Mouse (Mus musculus) left cerebral cortex, postnatal 14 days (tissue): Measurements from ENCODE around the gene Sult4a1. TPM values are rescaled to one million over a fixed set of nuclear protein-coding genes. Genes with fewer than 3 reads are reported as not detected.

Source experiments
- DNase-seq, 2 experiments: peaks; one replicate each; pipeline ENCODE4 v3.0.0; 2021 to 2022; ENCODE audit warnings: low spot score in 2 of 2, mixed read lengths in 1 of 2
- intact Hi-C: fragments of 180-260 bp; cut with DNase I; formaldehyde crosslinking; loops from one replicate; pipeline ENCODE4 v1.15.1; 2025
- total RNA-seq, 2 experiments: library from RNA; stranded (reverse); gene quantifications; 2 replicates each; pipeline ENCODE4 v1.2.3; 2021

The Sult4a1 gene
- total RNA-seq, 2 experiments from 2014 or later = 387 to 389 TPM

DNA sequence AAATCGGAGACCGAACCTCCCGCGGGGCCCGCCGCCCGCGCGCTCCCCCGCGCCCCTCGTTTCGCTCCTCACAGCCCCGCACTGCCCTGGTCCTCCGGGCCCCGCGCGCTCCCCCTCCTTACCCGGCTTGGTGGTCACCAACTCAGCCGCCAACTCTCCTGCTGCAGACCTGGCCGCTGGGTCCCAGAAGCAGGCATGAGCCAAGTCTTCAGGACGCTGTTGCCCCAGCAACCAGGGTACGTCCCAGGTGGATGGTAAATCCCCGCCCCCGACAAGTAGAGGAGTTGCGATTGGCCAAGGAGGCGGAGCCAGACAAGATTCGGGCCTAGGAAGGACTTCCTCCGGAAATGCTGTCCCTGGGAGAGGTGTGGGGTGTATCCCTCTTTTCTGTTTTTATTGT lies 40.4 kb downstream of the Sult4a1 start, which contains the start of gene Efcab6:
Efcab6 (minus strand) TSS at position 240 of the 400 bp plus-strand sequence.
- intact Hi-C loops = loop anchor here (5.0 kb wide), 1 partner anchor 283 kb away; no protein-coding TSS in a partner anchor
- DNase-seq = peak; percentile 73 to 80

DNA sequence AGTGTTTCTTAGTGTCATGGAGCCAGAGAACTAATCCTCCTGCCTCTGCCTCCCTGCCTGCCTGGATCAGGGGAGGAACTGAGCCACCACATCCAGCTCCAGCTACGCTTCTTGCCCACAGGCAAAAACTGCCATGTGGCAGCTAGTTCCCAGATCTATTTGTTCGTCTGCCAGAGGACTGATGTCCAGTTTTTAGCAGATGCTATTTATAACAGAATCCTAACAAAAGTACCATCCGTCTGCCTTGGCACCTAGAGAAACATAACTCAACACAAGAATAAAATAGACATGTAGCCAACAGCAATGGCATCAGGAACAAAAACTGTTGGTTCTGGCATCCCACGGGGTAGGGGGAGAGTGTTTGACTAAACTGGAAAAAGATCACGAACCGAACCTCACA lies 46.7 kb downstream of the Sult4a1 start:
- intact Hi-C loops = loop anchor here (10.0 kb wide), 1 partner anchor 424 kb away; no protein-coding TSS in a partner anchor
- DNase-seq = no peak

DNA sequence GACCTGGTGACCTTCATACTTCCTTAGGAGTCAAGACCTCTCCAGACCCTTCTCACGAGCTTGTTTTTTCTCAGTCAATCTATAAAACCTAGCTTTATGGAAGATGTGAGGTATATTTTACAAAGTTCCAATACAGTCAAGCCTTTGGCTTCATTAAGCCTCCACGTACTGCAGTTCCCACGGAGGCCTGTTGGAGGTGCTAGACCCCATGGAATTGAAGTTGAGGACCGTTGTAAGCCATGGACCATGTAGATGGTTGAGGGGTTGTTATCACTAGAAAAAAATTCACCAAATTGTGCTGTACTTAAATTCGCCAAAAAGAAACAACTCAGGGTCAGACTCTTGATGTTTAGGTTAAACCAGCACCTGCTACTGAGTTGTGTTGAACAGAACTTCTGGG lies 49.5 kb downstream of the Sult4a1 start:
- intact Hi-C loops = loop anchor here (10.0 kb wide), 1 partner anchor 421 kb away; no protein-coding TSS in a partner anchor
- no peak for DNase-seq

DNA sequence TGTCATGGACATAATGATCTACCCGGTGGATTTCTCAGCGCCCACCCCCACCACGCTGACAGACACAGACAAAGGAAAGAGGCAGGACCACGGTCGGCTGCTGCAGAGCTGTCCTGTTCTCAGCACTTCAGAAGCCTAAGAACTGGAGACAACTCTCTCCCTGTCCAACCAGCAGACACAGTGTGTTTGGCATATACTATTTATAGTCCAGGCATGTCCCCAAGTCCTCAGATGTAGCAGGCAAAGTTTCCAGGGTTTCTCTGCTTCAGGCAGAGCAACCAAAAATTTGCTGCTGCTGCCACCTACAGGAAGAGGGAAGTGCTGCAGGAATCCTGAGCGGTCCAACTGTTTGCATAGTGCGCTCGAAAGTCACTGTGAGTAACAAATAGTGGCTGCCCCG lies 51.7 kb downstream of the Sult4a1 start:
- peak; percentile 90 to 93 for DNase-seq
- intact Hi-C loops = loop anchor here (2.0 to 10.0 kb wide), 5 partner anchors 92 to 419 kb away; partner anchors contain the start of gene Mpped1

DNA sequence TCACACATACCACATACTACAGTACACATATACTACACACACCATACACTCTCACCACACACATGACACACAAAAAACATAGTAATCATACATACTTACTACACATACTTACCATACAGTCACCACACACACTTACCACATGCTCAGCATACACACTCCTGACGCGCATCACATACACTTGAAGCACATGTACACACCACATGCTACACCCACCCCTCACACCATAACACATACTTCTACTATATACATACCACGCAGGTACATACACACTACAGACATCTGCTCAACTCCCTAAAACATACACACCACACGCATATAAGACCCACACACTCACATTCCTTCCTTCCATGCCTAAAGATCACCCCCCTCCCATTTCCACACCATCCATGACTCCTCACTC lies 52.3 kb downstream of the Sult4a1 start:
- no peak for DNase-seq
- intact Hi-C loops = loop anchor here (5.0 to 10.0 kb wide), 3 partner anchors 91 to 418 kb away; partner anchors contain the start of gene Mpped1

DNA sequence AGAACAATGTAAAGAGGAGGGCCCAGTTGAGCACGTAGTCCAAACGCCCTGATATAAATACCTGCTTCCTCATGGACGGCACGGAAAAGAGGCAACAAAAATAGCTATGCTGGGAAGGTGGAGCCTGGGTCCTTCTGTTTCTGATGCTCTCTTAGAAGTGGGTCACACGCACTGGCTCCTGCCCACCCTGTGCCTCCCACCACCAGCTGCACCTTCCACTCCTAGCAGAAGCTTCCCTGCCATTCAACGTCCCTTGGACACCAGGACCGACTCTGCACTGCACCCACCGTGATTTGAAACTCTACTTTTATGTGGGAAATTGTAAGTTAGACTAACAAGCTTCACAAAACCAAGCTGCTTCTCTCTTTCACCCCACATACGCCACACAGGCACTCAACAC lies 53.2 kb downstream of the Sult4a1 start:
- DNase-seq = peak in 1 of 2 experiments; percentile 60
- intact Hi-C loops = loop anchor here (5.0 to 10.0 kb wide), 3 partner anchors 90 to 418 kb away; partner anchors contain the start of gene Mpped1

DNA sequence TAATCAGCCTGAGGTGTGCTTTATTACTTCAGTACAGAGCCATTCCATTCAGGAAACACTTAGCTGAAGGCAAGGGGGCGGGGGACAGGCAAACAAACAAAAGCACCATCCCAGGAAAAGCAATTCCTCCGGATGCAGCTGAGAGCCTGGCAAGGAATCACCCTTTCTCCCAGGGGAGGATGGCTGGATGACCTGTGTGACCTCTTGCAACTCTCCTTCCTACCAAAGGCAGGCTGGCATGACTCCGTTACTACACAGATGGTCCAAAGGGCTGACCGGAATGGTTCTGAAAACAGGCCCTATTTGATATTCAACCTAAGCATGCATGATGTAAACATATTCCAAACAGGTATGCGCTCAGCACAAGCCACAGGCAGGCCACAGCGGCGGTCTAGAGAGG lies 56.0 kb downstream of the Sult4a1 start:
- no peak for DNase-seq
- intact Hi-C loops = no loop called here

DNA sequence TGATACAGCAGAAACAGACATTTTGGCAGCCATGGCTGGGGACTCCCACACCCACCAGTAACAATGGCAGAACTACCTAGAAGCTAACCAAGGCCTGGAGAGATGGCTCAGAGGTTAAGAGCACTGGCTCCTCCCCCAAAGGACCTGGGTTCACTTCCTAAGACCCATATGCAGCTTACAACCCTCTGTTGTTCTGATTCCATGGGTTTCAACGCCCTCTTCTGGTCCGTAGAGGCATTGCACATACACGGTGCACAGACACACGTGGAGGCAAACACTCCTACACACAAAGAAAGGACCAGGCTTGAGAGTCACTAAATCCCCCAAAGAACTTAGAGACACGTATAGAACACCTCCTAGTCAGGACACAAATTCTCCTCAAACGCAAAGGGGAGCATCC lies 60.0 kb downstream of the Sult4a1 start:
- intact Hi-C loops = no loop called here

DNA sequence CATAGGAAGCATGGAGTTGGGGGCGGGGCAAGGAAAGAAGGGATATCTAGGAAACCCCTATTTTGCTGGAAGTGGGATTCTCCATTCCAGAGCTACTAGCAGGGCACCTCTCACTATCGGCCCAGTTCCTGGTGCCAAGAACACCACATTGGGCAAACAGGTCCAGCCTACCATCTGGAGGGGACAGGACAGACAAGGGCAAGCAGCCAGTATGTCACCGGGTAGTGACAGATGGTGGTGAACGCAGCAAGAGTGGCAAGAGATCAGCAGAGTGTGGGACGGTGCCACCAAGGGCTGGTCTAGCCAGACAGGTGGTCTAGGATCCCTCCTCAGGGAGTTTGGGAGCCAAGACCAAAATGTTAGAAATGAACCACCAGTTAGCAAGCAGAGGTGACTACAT lies 68.5 kb downstream of the Sult4a1 start:
- DNase-seq = no peak
- intact Hi-C loops = no loop called here

More for the DNA sequence above, 60.0 kb downstream of the Sult4a1 start:
- DNase-seq = no peak

Other genes with a start within 250 kb of the Sult4a1 start
- gene Efcab6, start 40.4 kb downstream of the Sult4a1 start, total RNA-seq = 10 to 100 TPM; 15.6 to 19.8 TPM
- gene Pnpla5, start 17.4 kb upstream of the Sult4a1 start, total RNA-seq = not detected
- 10 to 100 TPM in 1 of 2 experiments, 1 to 10 TPM in 1; 7.6 to 10.2 TPM for gene Pnpla3, start 62.1 kb upstream of the Sult4a1 start, total RNA-seq
- 10 to 100 TPM; 87.9 to 94.6 TPM for gene Samm50, start 86.5 kb upstream of the Sult4a1 start, total RNA-seq
- 10 to 100 TPM; 28.4 to 28.7 TPM for gene Parvb, start 126.3 kb upstream of the Sult4a1 start, total RNA-seq
- gene Parvg, start 218.3 kb upstream of the Sult4a1 start, total RNA-seq = 1 to 10 TPM; 5.9 to 7.8 TPM